Mouse (Mus musculus) effector memory CD4-positive, alpha-beta T cell, adult 5 months (primary cell): ENCODE data around the gene Ntsr1. TPM values are rescaled to one million over a fixed set of nuclear protein-coding genes. Genes with fewer than 3 reads are reported as not detected.

Source experiments
- polyA plus RNA-seq: library from polyadenylated mRNA; unstranded; fragments of 100-300 nt; shearing (Covaris generic); gene quantifications from one replicate; pipeline ENCODE4 v1.2.1, GENCODE M21; 2017

The Ntsr1 gene
- not detected for polyA plus RNA-seq

GRCm38 (mm10) chr2:180499741-180500140 is at the start of gene Ntsr1:
Gene Ntsr1, plus strand, starts transcription at chr2:180499976.

GRCm38 (mm10) chr2:180455723-180456698 is 43.8 kb upstream of the Ntsr1 start, which contains the start of gene Slco4a1:
Gene Slco4a1, plus strand, starts transcription at chr2:180456245.

GRCm38 (mm10) chr2:180581002-180581401 is 81.2 kb downstream of the Ntsr1 start, which contains the start of gene Mrgbp:
Gene Mrgbp, plus strand, starts transcription at chr2:180581304.

DNA sequence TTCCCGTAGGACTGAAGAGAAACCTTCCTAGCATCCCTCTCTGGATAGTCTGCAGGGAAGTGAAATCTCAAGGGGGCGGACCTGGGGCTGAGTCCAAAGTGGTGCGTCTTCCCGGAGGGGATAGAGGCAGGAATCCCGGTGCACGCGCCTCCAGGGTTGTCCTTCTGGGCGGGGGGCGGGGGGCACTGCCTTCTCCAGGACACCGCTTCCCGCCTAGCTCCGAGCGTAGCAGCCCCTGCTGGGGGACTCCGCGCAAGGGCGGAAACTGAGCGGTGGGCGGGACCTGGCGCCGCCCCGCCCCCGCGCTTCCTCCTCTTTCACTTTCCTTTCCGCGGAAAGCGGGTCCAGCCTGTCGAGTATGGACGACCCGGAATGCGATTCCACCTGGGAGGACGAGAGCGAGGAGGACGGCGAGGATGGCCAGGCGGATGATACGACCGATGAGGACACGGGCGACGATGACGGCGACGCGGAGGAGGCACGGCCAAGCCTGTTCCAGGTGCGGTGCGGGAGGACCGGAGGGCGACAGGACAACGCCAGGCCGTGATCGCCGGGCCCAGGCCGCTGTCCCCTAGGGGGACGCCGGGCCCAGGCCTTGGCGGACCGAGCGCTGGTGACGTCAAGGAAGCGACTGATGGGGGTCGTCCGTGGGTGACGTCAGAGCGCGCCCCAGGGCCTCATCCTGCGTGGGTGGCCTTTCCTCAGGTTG is 89.5 kb downstream of the Ntsr1 start, which contains the start of gene Ogfr:
TSS of gene Ogfr (plus strand) at position 123 of the 709 bp plus-strand sequence.

Other genes starting within 250 kb of the Ntsr1 start
- gene Rps21, start 242.6 kb upstream of the Ntsr1 start, polyA plus RNA-seq: 837 TPM
- 70.9 TPM for gene Cables2, start 226.5 kb upstream of the Ntsr1 start, polyA plus RNA-seq
- not detected for gene Rbbp8nl, start 210.1 kb upstream of the Ntsr1 start, polyA plus RNA-seq
- not detected for gene Gata5, start 165.3 kb upstream of the Ntsr1 start, polyA plus RNA-seq
- gene Slco4a1, start 43.7 kb upstream of the Ntsr1 start, polyA plus RNA-seq: 3.8 TPM
- 42.8 TPM for gene Mrgbp, start 81.3 kb downstream of the Ntsr1 start, polyA plus RNA-seq
- gene Ogfr, start 89.3 kb downstream of the Ntsr1 start, polyA plus RNA-seq: 62.9 TPM
- gene Col9a3, start 97.8 kb downstream of the Ntsr1 start, polyA plus RNA-seq: 0.65 TPM
- not detected for gene Tcfl5, start 142.7 kb downstream of the Ntsr1 start, polyA plus RNA-seq
- gene Dido1, start 210.0 kb downstream of the Ntsr1 start, polyA plus RNA-seq: 37.2 TPM
- 18.7 TPM for gene Gid8, start 210.1 kb downstream of the Ntsr1 start, polyA plus RNA-seq
- 39.4 TPM for gene Slc17a9, start 225.3 kb downstream of the Ntsr1 start, polyA plus RNA-seq